Mouse (Mus musculus) kidney, adult 8-10 months (tissue): ENCODE data around the gene Blvrb.
"Not testable (repeated sequence)": the region's sequence is repeated elsewhere in the genome, so short reads cannot be mapped to it uniquely, and the experiment has no call there.

Source experiments
- DNase-seq, 2 experiments: peaks; one replicate each; pipeline ENCODE4 v3.0.0; 2022

The Blvrb gene

DNA sequence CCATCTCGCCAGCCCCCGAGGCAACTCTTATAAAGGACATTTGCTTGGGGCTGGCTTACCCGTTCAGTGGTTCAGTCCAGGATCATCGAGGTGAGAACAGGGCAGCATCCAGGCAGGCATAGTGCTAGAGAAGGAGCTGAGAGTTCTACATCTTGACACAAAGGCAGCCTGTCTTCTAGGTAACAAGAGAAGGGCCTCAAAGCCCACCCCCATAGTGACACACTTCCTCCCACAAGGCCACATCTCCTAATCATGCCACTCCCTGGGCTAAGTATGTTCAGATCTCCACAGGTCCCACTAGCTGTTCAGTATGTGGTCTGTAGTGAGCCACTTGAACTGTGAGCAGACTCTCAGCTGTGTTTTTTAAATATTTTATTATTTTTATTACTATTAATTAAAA lies 36.1 kb downstream of the Blvrb start:
- DNase-seq, result no peak

DNA sequence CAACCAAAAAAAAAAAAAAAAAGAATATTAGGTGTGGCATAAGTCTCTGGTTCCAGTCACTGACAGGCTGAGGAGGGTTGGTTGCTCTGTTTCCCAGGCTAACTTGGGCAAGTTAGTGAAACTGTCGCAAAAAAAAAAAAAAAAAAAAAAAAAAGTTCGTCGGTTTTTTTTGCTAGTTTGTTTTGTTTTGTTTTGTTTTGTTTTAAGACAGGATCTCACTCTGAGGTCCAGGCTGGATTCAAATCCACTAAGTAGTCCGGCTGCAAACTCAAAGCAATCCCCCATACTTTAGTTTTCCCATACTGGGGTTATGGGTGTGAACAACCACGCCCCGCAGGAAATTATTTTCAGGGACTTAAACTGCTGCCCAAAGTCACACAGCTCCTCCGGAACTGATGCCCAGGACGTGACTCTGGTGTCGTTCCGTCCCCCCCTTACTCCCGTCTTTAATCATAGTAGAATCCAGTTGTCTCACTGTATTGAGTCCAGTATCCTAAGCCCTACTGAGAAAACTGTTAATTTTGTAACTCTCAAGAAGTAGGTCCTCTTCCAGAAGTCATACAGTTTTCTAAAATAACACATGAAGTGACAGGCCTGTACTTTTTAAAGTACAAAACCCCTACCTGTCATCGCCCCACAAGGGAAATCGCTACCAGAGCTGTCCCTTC lies 38.5 kb downstream of the Blvrb start:
- DNase-seq, result peak in 1 of 2 experiments; percentile 54

- peak; percentile 100 for DNase-seq
These were observed 39.3 kb downstream of the Blvrb start, which contains the start of gene Sertad1 for GRCm38 (mm10) chr7:27486770-27487697. Sertad1 (plus strand) TSS chr7:27486910.

DNA sequence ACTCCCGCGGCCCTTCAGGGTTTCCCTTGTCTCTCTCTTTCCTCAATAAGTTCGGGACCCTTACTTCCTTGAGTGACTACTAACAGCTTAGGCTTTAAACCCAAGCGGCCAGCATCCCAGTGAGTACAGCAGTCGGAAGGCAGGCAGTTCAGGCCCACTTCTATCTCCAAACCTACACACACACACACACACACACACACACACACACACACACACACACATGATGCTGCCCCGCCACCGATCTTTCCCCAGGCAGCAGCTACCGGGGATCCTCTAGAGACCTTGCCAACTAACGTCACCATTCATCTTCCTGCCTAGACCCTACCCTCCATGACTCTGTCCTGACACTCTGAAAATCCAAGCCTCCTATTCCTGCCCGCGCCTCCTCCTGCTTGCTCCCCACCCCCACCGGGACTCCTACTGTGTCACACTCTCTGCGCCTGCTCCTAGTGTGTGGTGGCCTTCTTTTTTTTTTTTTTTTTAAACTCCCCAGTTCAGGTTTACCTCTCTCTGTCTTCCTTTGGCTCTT lies 40.0 kb downstream of the Blvrb start:
- DNase-seq, result peak; percentile 64 to 73

GRCm38 (mm10) chr7:27489270-27489869 lies 41.6 kb downstream of the Blvrb start:
- no peak for DNase-seq

DNA sequence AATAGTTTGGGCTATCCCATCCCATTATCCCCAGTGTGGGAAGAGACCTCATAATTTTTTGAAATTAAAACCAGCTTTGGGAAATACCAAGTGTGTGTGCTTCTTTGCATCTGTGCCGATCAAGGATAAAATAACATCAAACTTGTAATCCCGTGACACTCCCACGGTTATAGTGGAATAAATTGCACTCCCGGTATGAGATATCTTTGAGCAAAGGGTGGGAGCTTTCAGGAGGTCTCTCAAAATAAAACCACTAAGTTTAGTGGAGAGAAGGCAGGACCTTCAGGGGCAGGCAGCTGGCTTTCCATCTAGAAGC lies 42.4 kb downstream of the Blvrb start:
- DNase-seq, result no peak

DNA sequence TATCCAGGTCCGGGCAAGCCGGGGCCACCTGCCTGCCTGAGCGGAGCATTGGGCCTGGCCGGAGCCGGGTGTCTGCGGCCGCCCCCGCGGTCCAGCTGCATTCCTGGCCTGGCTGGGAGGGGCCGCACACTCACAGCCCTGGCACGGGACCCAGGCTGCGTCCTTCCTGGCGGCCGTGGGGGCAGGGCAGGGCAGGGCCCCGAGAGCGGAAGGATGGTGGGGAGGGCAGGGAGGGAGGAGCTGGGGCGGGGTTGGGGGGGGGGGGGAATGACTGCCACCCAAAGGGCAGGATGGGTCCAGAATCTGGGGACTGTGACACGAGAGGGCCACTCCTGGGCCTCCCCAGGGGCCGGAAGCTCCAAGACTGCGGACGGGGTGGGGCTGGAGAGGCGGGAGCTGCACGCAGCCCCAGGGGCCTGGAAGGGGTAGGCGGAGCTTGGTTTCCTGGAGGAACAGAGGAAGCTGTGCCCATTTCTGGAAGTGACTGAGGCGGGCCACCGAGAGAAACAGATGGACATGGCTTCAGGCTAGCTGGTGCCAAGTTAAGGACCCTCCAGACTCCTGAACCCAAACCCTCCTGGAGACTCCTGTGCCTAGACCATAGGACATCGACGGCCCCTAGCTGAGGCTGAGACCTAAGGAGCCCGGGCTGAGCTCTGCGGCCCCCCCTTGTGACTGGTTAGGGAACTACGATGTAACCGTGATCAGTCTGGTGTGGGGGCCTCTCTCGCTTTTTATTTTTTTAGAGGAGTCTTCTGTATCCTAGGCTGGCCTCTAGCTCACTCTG lies 43.0 kb downstream of the Blvrb start:
- DNase-seq, result peak; percentile 93 to 96

GRCm38 (mm10) chr7:27491856-27492255 lies 44.1 kb downstream of the Blvrb start:
- DNase-seq, result peak; percentile 41 to 63

DNA sequence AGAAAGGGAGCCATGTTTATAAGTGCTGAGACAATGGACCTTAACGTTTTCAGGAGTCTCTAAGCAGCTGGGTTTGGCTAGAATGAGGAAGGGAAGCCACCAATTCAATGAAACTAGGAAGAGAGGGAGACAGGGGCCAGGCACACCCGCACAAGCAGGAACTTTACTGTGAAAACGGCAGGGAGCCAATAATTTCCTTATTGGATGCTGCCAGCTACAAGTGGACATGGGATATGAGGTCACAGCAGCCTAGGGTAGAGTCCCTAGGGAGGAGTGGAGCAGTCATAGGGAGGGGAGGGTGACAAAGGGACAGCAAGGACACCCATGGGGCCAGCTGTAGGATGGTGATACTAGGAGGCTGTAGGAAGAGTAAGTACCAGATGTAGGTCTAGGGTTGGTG lies 45.2 kb downstream of the Blvrb start:
- no peak for DNase-seq

- DNase-seq, result no peak
These were observed 45.7 kb downstream of the Blvrb start for GRCm38 (mm10) chr7:27493450-27493849.

GRCm38 (mm10) chr7:27494659-27495367 lies 47.0 kb downstream of the Blvrb start:
- DNase-seq, result not testable (repeated sequence)

DNA sequence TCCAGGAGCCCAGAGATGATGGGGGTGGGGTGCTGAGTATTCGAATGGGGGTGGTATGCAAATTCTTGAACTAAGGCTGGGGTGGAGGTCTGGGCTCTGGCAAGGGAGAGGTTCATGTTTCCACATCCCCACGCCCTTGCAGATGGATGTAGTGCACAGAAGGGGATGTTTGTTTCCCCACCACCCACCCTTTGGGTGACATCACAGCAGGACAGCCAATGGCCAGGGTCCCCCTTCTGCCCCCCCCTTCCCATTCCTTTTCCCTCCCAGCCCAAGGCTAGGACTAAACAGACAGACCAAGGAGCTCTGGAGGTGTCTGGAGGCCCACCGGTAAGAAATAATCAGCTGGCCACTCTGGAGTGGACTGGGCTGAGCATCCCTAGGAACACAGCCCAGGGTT lies 51.3 kb downstream of the Blvrb start, which contains the start of gene Prx:
TSS of gene Prx (plus strand) at position 289 of the 400 bp plus-strand sequence.
- no peak for DNase-seq

- peak; percentile 33 to 49 for DNase-seq
These were observed 53.8 kb downstream of the Blvrb start for GRCm38 (mm10) chr7:27501620-27502019.

DNA sequence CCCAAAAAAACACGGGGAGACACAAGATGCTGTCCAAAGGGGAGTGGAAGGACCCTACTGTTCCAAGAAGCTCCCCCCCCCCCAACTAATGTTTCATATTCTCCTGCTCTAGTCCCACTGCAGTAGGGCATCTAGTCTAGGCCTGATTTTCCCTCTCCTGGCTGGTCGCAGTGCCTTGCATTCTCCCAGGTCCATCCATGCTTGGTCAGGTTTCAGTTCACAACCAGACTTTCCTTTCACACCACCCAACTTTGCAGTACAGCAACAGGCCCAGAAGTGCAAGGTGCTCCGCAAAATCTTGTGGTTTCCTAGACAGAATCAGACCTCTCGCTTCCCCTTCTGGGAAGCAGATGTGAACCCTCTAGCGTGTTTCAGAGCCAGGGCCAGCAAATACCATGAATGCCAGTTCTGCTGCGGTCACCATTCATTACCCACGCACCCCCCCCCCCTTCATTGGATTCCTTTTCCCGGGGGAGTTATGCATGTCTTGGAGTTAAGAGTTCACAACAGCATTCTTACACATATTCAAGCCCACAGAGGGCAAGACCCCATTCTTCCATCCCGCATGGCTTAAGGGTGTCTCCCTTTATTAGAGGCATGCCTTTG lies 59.1 kb downstream of the Blvrb start:
- no peak for DNase-seq

- peak; percentile 99 to 100 for DNase-seq
These were observed 60.2 kb downstream of the Blvrb start for GRCm38 (mm10) chr7:27507711-27508647.

GRCm38 (mm10) chr7:27508648-27509005 lies 60.8 kb downstream of the Blvrb start:
- DNase-seq, result peak; percentile 56 to 67

- no peak for DNase-seq
These were observed 63.0 kb downstream of the Blvrb start for GRCm38 (mm10) chr7:27510809-27511208.

- DNase-seq, result no peak
These were observed 67.2 kb downstream of the Blvrb start for GRCm38 (mm10) chr7:27514961-27515360.
